Mouse (Mus musculus) common myeloid progenitor, adult 5-6 weeks (primary cell): Measurements from ENCODE around the gene Tmem135. TPM values are rescaled to one million over a fixed set of nuclear protein-coding genes. Genes with fewer than 3 reads are reported as not detected.

Source experiments
- ATAC-seq: replicated peaks from 2 replicates; pipeline ENCODE4 v1.8.0; 2016; ENCODE audit warnings: low read depth, mild to moderate bottlenecking, moderate TSS enrichment, inconsistent platforms; ENCODE audit not compliant: poor library complexity, severe bottlenecking
- total RNA-seq: library from RNA; stranded (forward); fragments of 200-1000, 187-1606 nt; gene quantifications from 2 replicates; pipeline ENCODE4 v1.2.3, GENCODE M21; 2017

Gene Tmem135
- 20.3 and 22.3 TPM in 2 replicates for total RNA-seq

- peak; percentile 76 for ATAC-seq
Measured at GRCm38 (mm10) chr7:89404081-89404733, at the start of gene Tmem135, which contains the start of gene Fzd4. Gene Tmem135 (minus strand): TSS chr7:89404222. Gene Fzd4 (plus strand): TSS chr7:89404355.

- no peak for ATAC-seq
Measured at GRCm38 (mm10) chr7:89450312-89450711, 46.3 kb upstream of the Tmem135 start.

GRCm38 (mm10) chr7:89445137-89445536 lies 41.1 kb upstream of the Tmem135 start:
- ATAC-seq: peak; percentile 92

- no peak for ATAC-seq
Measured at GRCm38 (mm10) chr7:89442242-89442641, 38.2 kb upstream of the Tmem135 start.

GRCm38 (mm10) chr7:89441291-89441690 lies 37.3 kb upstream of the Tmem135 start:
- ATAC-seq: no peak

GRCm38 (mm10) chr7:89437589-89437988 lies 33.6 kb upstream of the Tmem135 start:
- peak; percentile 97 for ATAC-seq

- ATAC-seq: no peak
Measured at GRCm38 (mm10) chr7:89436404-89436803, 32.4 kb upstream of the Tmem135 start.

- ATAC-seq: no peak
Measured at GRCm38 (mm10) chr7:89433893-89434616, 30.0 kb upstream of the Tmem135 start.

GRCm38 (mm10) chr7:89433193-89433892 lies 29.3 kb upstream of the Tmem135 start:
- ATAC-seq: no peak

GRCm38 (mm10) chr7:89431185-89431584 lies 27.2 kb upstream of the Tmem135 start:
- ATAC-seq: no peak

GRCm38 (mm10) chr7:89429326-89429725 lies 25.3 kb upstream of the Tmem135 start:
- ATAC-seq: no peak

GRCm38 (mm10) chr7:89428804-89429203 lies 24.8 kb upstream of the Tmem135 start:
- ATAC-seq: no peak

GRCm38 (mm10) chr7:89427101-89427500 lies 23.1 kb upstream of the Tmem135 start:
- ATAC-seq: no peak

- ATAC-seq: no peak
Measured at GRCm38 (mm10) chr7:89425803-89426725, 22.0 kb upstream of the Tmem135 start.

- no peak for ATAC-seq
Measured at GRCm38 (mm10) chr7:89424659-89425058, 20.6 kb upstream of the Tmem135 start.

GRCm38 (mm10) chr7:89423688-89424255 lies 19.8 kb upstream of the Tmem135 start:
- ATAC-seq: no peak

- no peak for ATAC-seq
Measured at GRCm38 (mm10) chr7:89423194-89423593, 19.2 kb upstream of the Tmem135 start.

GRCm38 (mm10) chr7:89422650-89423049 lies 18.6 kb upstream of the Tmem135 start:
- ATAC-seq: no peak

- no peak for ATAC-seq
Measured at GRCm38 (mm10) chr7:89421294-89421693, 17.3 kb upstream of the Tmem135 start.
